Comparison of ENCODE assay signal across 14 mouse cellular contexts in genomic region chr5:32232474-32232873, GRCm38 (mm10). TPM values are rescaled to one million over a fixed set of nuclear protein-coding genes. Genes with fewer than 3 reads are reported as not detected.
"Had no signal": no experiment of that assay in that cellular context is flagged by ENCODE, and none has a peak within 500 bp of the region (broad histone marks: within the 10 kb centered on the region; RNA-seq: fewer than 3 reads in every experiment).

Gene Plb1, plus strand, starts transcription at chr5:32232708.

- H3K4me2 ChIP-seq: intestine, embryonic 15.5 days; limb, embryonic 15.5 days; liver, embryonic 12.5 days; midbrain, embryonic 12.5 days had no signal

- H3K4me1 ChIP-seq: intestine, embryonic 15.5 days; liver, embryonic 12.5 days; midbrain, embryonic 12.5 days had no signal

- DNase-seq: kidney, adult 18-20 months; kidney, postnatal 10 days; right cerebral cortex, adult 18-20 months; spleen, adult 18-20 months; thymus, adult 18-20 months; thymus, postnatal 36 days had no signal

- H3K27me3 ChIP-seq: intestine, embryonic 15.5 days; limb, embryonic 15.5 days; liver, embryonic 12.5 days; midbrain, embryonic 12.5 days had no signal

- H3K36me3 ChIP-seq: intestine, embryonic 15.5 days; limb, embryonic 15.5 days; liver, embryonic 12.5 days; midbrain, embryonic 12.5 days had no signal

- H3K9ac ChIP-seq: intestine, embryonic 15.5 days; limb, embryonic 15.5 days; liver, embryonic 12.5 days; midbrain, embryonic 12.5 days had no signal

- H3K4me3 ChIP-seq: intestine, embryonic 15.5 days; left cerebral cortex, adult 2 months; limb, embryonic 15.5 days; liver, embryonic 12.5 days; midbrain, embryonic 12.5 days had no signal

- H3K9me3 ChIP-seq: intestine, embryonic 15.5 days; limb, embryonic 15.5 days; liver, embryonic 12.5 days; midbrain, embryonic 12.5 days had no signal

- H3K27ac ChIP-seq: intestine, embryonic 15.5 days; left cerebral cortex, adult 2 months; limb, embryonic 15.5 days; liver, embryonic 12.5 days; midbrain, embryonic 12.5 days had no signal

- ATAC-seq: intestine, embryonic 15.5 days; liver, embryonic 12.5 days had no signal

RNA-seq across cellular contexts. Expression of gene Plb1, which starts in this region (rescaled TPM):
- polyA plus RNA-seq: kidney, embryonic 14.5 days; limb, embryonic 11.5 days; liver, embryonic 12.5 days; neural tube, embryonic 14.5 days had no signal
